Mouse (Mus musculus): Measurements from ENCODE around the gene Kdm2b.

GRCm38 (mm10) chr5:122920557-122920956, 69.1 kb downstream of the Kdm2b start:
- no peak for TF ChIP-seq CTCF (IDR thresholded peaks at IDR 0.05; ENCODE audit: borderline replicate concordance, extremely low read depth, insufficient read depth, insufficient read length)
- TF ChIP-seq POLR2A (IDR thresholded peaks at IDR 0.05; ENCODE audit: borderline replicate concordance, extremely low read depth, insufficient read depth, insufficient read length, poor library complexity, severe bottlenecking): no peak
